Comparison of ENCODE assay signal across 13 mouse cellular contexts in the genomic region with DNA sequence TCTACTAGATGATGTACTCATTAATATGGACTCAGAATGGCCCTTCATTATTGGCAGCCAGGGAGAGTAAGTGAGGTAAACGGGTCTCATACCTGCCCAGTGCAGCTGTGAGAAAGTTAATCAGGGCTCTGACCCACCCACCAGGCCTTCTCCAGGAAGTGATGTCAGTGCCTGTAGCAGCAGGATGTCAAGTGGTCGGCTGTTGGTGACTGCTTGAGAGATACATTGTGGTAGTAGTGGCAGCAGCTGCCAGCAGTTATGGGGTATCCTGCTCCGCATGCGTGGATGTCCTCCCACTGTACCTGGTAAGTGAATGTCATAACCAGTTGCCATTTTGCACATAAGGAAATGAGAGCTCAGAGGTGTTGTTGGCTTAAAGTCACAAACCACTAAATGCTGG. TPM values are rescaled to one million over a fixed set of nuclear protein-coding genes. Genes with fewer than 3 reads are reported as not detected.
DNase-seq lines count a peak whose midpoint lies in the region; ATAC-seq lines count a peak whose summit lies in the region.
"Had no signal": no experiment of that assay in that cellular context is flagged by ENCODE, and none has a peak within 500 bp of the region (broad histone marks: within the 10 kb centered on the region; RNA-seq: fewer than 3 reads in every experiment).

No protein-coding gene starts in this region.

- DNase-seq in B cell, adult 2 months = peak; percentile 46 to 49
- DNase-seq in adrenal gland, postnatal 10 days = no peak
- DNase-seq in adrenal gland, postnatal 25 days = no peak
- DNase-seq: cerebellum, postnatal 25 days; heart, adult 18-20 months; layer of hippocampus, postnatal 36 days had no signal

- no peak overlapping the region for H3K4me3 ChIP-seq in hindbrain, embryonic 16.5 days (ENCODE audit: low read length)
- H3K4me3 ChIP-seq in neural tube, embryonic 13.5 days = no peak overlapping the region
- H3K4me3 ChIP-seq: erythroblast, embryonic 14.5 days; liver, embryonic 15.5 days had no signal

- peaks cover 23% of the 10 kb centered on the region for H3K4me1 ChIP-seq in hindbrain, embryonic 16.5 days (ENCODE audit: control insufficient read depth, insufficient read depth, low read depth, low read length)
- peaks cover 53% of the 10 kb centered on the region for H3K4me1 ChIP-seq in neural tube, embryonic 13.5 days (replicated peaks)
- H3K4me1 ChIP-seq: liver, embryonic 15.5 days had no signal

- ATAC-seq in CD4-positive, CD25-positive, alpha-beta regulatory T cell, adult 4 months = peak; percentile 98
- ATAC-seq in hindbrain, embryonic 16.5 days = peak; percentile 25; the same call in 1 of the 2 replicates
- ATAC-seq in neural tube, embryonic 13.5 days (ENCODE audit: low read depth) = 0 out of 2 replicates have a peak, but pooled peaks have one; percentile 26
- ATAC-seq in erythroblast, adult 5-6 weeks (replicated peaks; ENCODE audit: low FRiP score, poor library complexity, severe bottlenecking) = no peak
- ATAC-seq: intestine, postnatal 0 days had no signal

- 0 out of 2 replicates have a peak, but pooled peaks cover 2% of the 10 kb centered on the region for H3K36me3 ChIP-seq in hindbrain, embryonic 16.5 days (ENCODE audit: control insufficient read depth, insufficient read depth, low read length)
- peaks cover 19% of the 10 kb centered on the region for H3K36me3 ChIP-seq in neural tube, embryonic 13.5 days
- H3K36me3 ChIP-seq: liver, embryonic 15.5 days had no signal

- H3K27me3 ChIP-seq in hindbrain, embryonic 16.5 days (replicated peaks; ENCODE audit: control insufficient read depth, insufficient read depth, low read length) = no peaks in the 10 kb centered on the region
- H3K27me3 ChIP-seq in neural tube, embryonic 13.5 days = no peaks in the 10 kb centered on the region
- H3K27me3 ChIP-seq: liver, embryonic 15.5 days had no signal

- H3K9me3 ChIP-seq in hindbrain, embryonic 16.5 days (ENCODE audit: control insufficient read depth, low read length) = no peaks in the 10 kb centered on the region
- H3K9me3 ChIP-seq in neural tube, embryonic 13.5 days = no peaks in the 10 kb centered on the region
- H3K9me3 ChIP-seq: liver, embryonic 15.5 days had no signal

- no peak overlapping the region for H3K9ac ChIP-seq in hindbrain, embryonic 16.5 days (ENCODE audit: low read depth, low read length)
- H3K9ac ChIP-seq in neural tube, embryonic 13.5 days = no peak overlapping the region
- H3K9ac ChIP-seq: liver, embryonic 15.5 days had no signal

- WGBS in hindbrain, embryonic 16.5 days = 58% methylated on average over 4 of the region's 4 CpGs
- WGBS in neural tube, embryonic 13.5 days = 64% methylated on average over 4 of the region's 4 CpGs

- H3K4me2 ChIP-seq in hindbrain, embryonic 16.5 days (ENCODE audit: low read length) = no peak overlapping the region
- H3K4me2 ChIP-seq in neural tube, embryonic 13.5 days = 0 out of 2 replicates have a peak overlapping the region, but pooled peaks have one; percentile 1
- H3K4me2 ChIP-seq: liver, embryonic 15.5 days had no signal

- peak overlapping the region; percentile 59 for H3K27ac ChIP-seq in hindbrain, embryonic 16.5 days (ENCODE audit: low read depth, low read length)
- H3K27ac ChIP-seq in neural tube, embryonic 13.5 days (replicated peaks) = peak overlapping the region; percentile 80
- H3K27ac ChIP-seq: liver, embryonic 15.5 days had no signal

RNA-seq across cellular contexts. Expression of a gene that starts 39.4 kb away (rescaled TPM):
- polyA plus RNA-seq in CD4-positive, CD25-positive, alpha-beta regulatory T cell, adult 4 months (2017; shearing (Covaris generic)) = 10 to 100 TPM; 72.5 to 88.8 TPM
- 530 and 557 TPM in 2 replicates for polyA plus RNA-seq in hindbrain, embryonic 16.5 days (2015; fragmentation: Nextera tagmentation; extraction: Ambion mirVana)
- 356 and 366 TPM in 2 replicates for polyA plus RNA-seq in neural tube, embryonic 13.5 days (2015; fragmentation: Nextera tagmentation; extraction: Ambion mirVana)
- not detected in 2 replicates for total RNA-seq in erythroblast, adult 5-6 weeks (2015; ENCODE audit: low replicate concordance)
- total RNA-seq in erythroblast, adult 5-6 weeks (2017; ENCODE audit: low replicate concordance) = not detected in 2 replicates
- 10 to 100 TPM; 28.7 to 37.4 TPM for total RNA-seq in adrenal gland, postnatal 10 days (2021)
- total RNA-seq in adrenal gland, postnatal 25 days (2021) = 23.6 and 33.9 TPM in 2 replicates
- polyA plus RNA-seq: erythroblast, embryonic 14.5 days had no signal

Comparison
In these comparisons a context has a peak if more than half of its experiments do, and no peak if none do; other contexts are left out.
1. DNase-seq: peak in B cell, adult 2 months (2 of 2); none in adrenal gland, postnatal 10 days (single experiment) and adrenal gland, postnatal 25 days (single experiment).
2. RNA of a gene that starts 39.4 kb away (total RNA-seq): 28.7 to 37.4 TPM in adrenal gland, postnatal 10 days and 23.6 to 33.9 TPM in adrenal gland, postnatal 25 days; not detected in erythroblast, adult 5-6 weeks; every median in the first group is over 10 times any median in the second.